Mouse (Mus musculus) limb, embryonic 10.5 days (tissue): ENCODE data around the gene Rabgap1l. TPM values are rescaled to one million over a fixed set of nuclear protein-coding genes. Genes with fewer than 3 reads are reported as not detected.
"Not testable (repeated sequence)": the region's sequence is repeated elsewhere in the genome, so short reads cannot be mapped to it uniquely, and the experiment has no call there.

Experiments
- DNase-seq: peaks from one replicate; pipeline ENCODE4 v3.0.0-alpha.2; 2017; ENCODE audit warnings: low spot score
- H3K27ac ChIP-seq: fragments of 300-500 bp; sonication (generic); 2 replicates; pipeline ENCODE4 v1.5.1; 2016; ENCODE audit warnings: mild to moderate bottlenecking
- H3K27me3 ChIP-seq: fragments of 300-500 bp; sonication (generic); 2 replicates; pipeline ENCODE4 v1.6.1; 2016; ENCODE audit warnings: low read depth, mild to moderate bottlenecking; ENCODE audit not compliant: poor library complexity, severe bottlenecking
- H3K36me3 ChIP-seq: fragments of 300-500 bp; sonication (generic); 2 replicates; pipeline ENCODE4 v1.6.1; 2016; ENCODE audit warnings: mild to moderate bottlenecking, moderate library complexity
- H3K4me1 ChIP-seq: fragments of 300-500 bp; sonication (generic); 2 replicates; pipeline ENCODE4 v1.6.1; 2016
- H3K4me3 ChIP-seq: fragments of 300-500 bp; sonication (generic); 2 replicates; pipeline ENCODE4 v1.5.1; 2016; ENCODE audit warnings: mild to moderate bottlenecking, moderate library complexity
- H3K9me3 ChIP-seq: fragments of 300-500 bp; sonication (generic); replicated peaks from 2 replicates; pipeline ENCODE4 v1.6.1; 2016; ENCODE audit warnings: mild to moderate bottlenecking
- WGBS: fragments of 180-500 bp; shearing (Covaris S2); methylation state at CpG from one replicate; pipeline ENCODE4 v1.1.7; 2016; 5-methylcytosine and 5-hydroxymethylcytosine counted together
- polyA plus RNA-seq: library from polyadenylated mRNA; unstranded; fragments of >200 nt; fragmentation: Nextera tagmentation; extraction: Ambion mirVana; gene quantifications from 2 replicates; pipeline ENCODE4 v1.2.1, GENCODE M21; 2016

The Rabgap1l gene
- polyA plus RNA-seq, 1 experiment from 2014 or later: 12.5 TPM

GRCm38 (mm10) chr1:160297701-160298100 is 495.3 kb downstream of the Rabgap1l start:
- H3K36me3 ChIP-seq: no peaks in the 10 kb centered on the region
- H3K9me3 ChIP-seq: no peaks in the 10 kb centered on the region
- H3K4me3 ChIP-seq: no peak overlapping the region
- no peak overlapping the region for H3K27ac ChIP-seq
- DNase-seq: no peak
- 90% methylated on average over 3 of the region's 3 CpGs for WGBS
- no peaks in the 10 kb centered on the region for H3K27me3 ChIP-seq
- H3K4me1 ChIP-seq: no peaks in the 10 kb centered on the region

- Histone ChIP-seq H3K4me3 (no peak overlapping the region), H3K27ac (no peak overlapping the region), H3K9me3 (no peaks in the 10 kb centered on the region), H3K4me1 (no peaks in the 10 kb centered on the region), H3K27me3 (no peaks in the 10 kb centered on the region), H3K36me3 (no peaks in the 10 kb centered on the region)
- no peak for DNase-seq
- WGBS: 83% methylated on average over 1 of the region's 1 CpGs
These were observed 497.7 kb downstream of the Rabgap1l start for GRCm38 (mm10) chr1:160295323-160295722.

- Histone ChIP-seq H3K4me3 (no peak overlapping the region), H3K36me3 (no peaks in the 10 kb centered on the region), H3K27ac (no peak overlapping the region), H3K27me3 (no peaks in the 10 kb centered on the region), H3K4me1 (no peaks in the 10 kb centered on the region), H3K9me3 (no peaks in the 10 kb centered on the region)
- WGBS: 88% methylated on average over 3 of the region's 3 CpGs
- no peak for DNase-seq
These were observed 499.5 kb downstream of the Rabgap1l start for GRCm38 (mm10) chr1:160293488-160293887.

GRCm38 (mm10) chr1:160292058-160292457 is 501.0 kb downstream of the Rabgap1l start:
- Histone ChIP-seq H3K4me3 (no peak overlapping the region), H3K27ac (no peak overlapping the region), H3K36me3 (no peaks in the 10 kb centered on the region), H3K9me3 (no peaks in the 10 kb centered on the region), H3K4me1 (no peaks in the 10 kb centered on the region), H3K27me3 (no peaks in the 10 kb centered on the region)
- 81% methylated on average over 2 of the region's 2 CpGs for WGBS
- no peak for DNase-seq

GRCm38 (mm10) chr1:160290242-160290641 is 502.8 kb downstream of the Rabgap1l start:
- Histone ChIP-seq H3K9me3 (no peaks in the 10 kb centered on the region), H3K4me3 (no peak overlapping the region), H3K4me1 (peaks cover 4% of the 10 kb centered on the region; the same call in 1 of the 2 replicates), H3K36me3 (no peaks in the 10 kb centered on the region), H3K27me3 (no peaks in the 10 kb centered on the region), H3K27ac (no peak overlapping the region)
- DNase-seq: no peak
- WGBS: 86% methylated on average over 9 of the region's 9 CpGs

GRCm38 (mm10) chr1:160287058-160287645 is 505.9 kb downstream of the Rabgap1l start:
- H3K4me3 ChIP-seq: no peak overlapping the region
- DNase-seq: no peak
- H3K27ac ChIP-seq: no peak overlapping the region
- H3K9me3 ChIP-seq: no peaks in the 10 kb centered on the region
- H3K36me3 ChIP-seq: no peaks in the 10 kb centered on the region
- 67% methylated on average over 5 of the region's 5 CpGs for WGBS
- no peaks in the 10 kb centered on the region for H3K27me3 ChIP-seq
- peaks cover 4% of the 10 kb centered on the region; the same call in 1 of the 2 replicates for H3K4me1 ChIP-seq

GRCm38 (mm10) chr1:160286400-160287057 is 506.5 kb downstream of the Rabgap1l start:
- Histone ChIP-seq H3K9me3 (no peaks in the 10 kb centered on the region), H3K4me3 (no peak overlapping the region), H3K36me3 (no peaks in the 10 kb centered on the region), H3K27me3 (no peaks in the 10 kb centered on the region), H3K27ac (no peak overlapping the region), H3K4me1 (peaks cover 4% of the 10 kb centered on the region; the same call in 1 of the 2 replicates)
- 72% methylated on average over 7 of the region's 7 CpGs for WGBS
- no peak for DNase-seq

- Histone ChIP-seq H3K4me1 (peaks cover 4% of the 10 kb centered on the region; the same call in 1 of the 2 replicates), H3K27me3 (no peaks in the 10 kb centered on the region), H3K9me3 (no peaks in the 10 kb centered on the region), H3K27ac (no peak overlapping the region), H3K4me3 (no peak overlapping the region), H3K36me3 (no peaks in the 10 kb centered on the region)
- 72% methylated on average over 4 of the region's 4 CpGs for WGBS
- no peak for DNase-seq
These were observed 508.8 kb downstream of the Rabgap1l start for GRCm38 (mm10) chr1:160284241-160284640.

- not testable (repeated sequence) for H3K27me3 ChIP-seq, DNase-seq, H3K4me3 ChIP-seq, H3K36me3 ChIP-seq, H3K9me3 ChIP-seq, H3K4me1 ChIP-seq, H3K27ac ChIP-seq
- WGBS: 93% methylated on average over 2 of the region's 2 CpGs
These were observed 510.7 kb downstream of the Rabgap1l start for GRCm38 (mm10) chr1:160282166-160282874.

- no peak overlapping the region for H3K4me3 ChIP-seq
- WGBS: 67% methylated on average over 3 of the region's 3 CpGs
- DNase-seq: no peak
- H3K9me3 ChIP-seq: no peaks in the 10 kb centered on the region
- H3K27ac ChIP-seq: no peak overlapping the region
- H3K36me3 ChIP-seq: no peaks in the 10 kb centered on the region
- H3K4me1 ChIP-seq: no peaks in the 10 kb centered on the region
- H3K27me3 ChIP-seq: no peaks in the 10 kb centered on the region
These were observed 511.5 kb downstream of the Rabgap1l start for GRCm38 (mm10) chr1:160281337-160282084.

GRCm38 (mm10) chr1:160280603-160281002 is 512.4 kb downstream of the Rabgap1l start:
- no peaks in the 10 kb centered on the region for H3K9me3 ChIP-seq
- WGBS: 69% methylated on average over 4 of the region's 4 CpGs
- H3K27me3 ChIP-seq: no peaks in the 10 kb centered on the region
- no peak overlapping the region for H3K27ac ChIP-seq
- no peak for DNase-seq
- H3K4me1 ChIP-seq: no peaks in the 10 kb centered on the region
- no peak overlapping the region for H3K4me3 ChIP-seq
- H3K36me3 ChIP-seq: no peaks in the 10 kb centered on the region

- H3K27me3 ChIP-seq: no peaks in the 10 kb centered on the region
- no peak overlapping the region for H3K27ac ChIP-seq
- no peaks in the 10 kb centered on the region for H3K4me1 ChIP-seq
- no peak overlapping the region for H3K4me3 ChIP-seq
- H3K9me3 ChIP-seq: no peaks in the 10 kb centered on the region
- WGBS: 93% methylated on average over 3 of the region's 3 CpGs
- H3K36me3 ChIP-seq: no peaks in the 10 kb centered on the region
- no peak for DNase-seq
These were observed 514.9 kb downstream of the Rabgap1l start for GRCm38 (mm10) chr1:160277940-160278682.
